Mouse (Mus musculus) adrenal gland (tissue): Measurements from ENCODE around the gene Olfr433.
"Not testable (repeated sequence)": the region's sequence is repeated elsewhere in the genome, so short reads cannot be mapped to it uniquely, and the experiment has no call there.

Experiments used
- intact Hi-C: fragments of 180-260 bp; cut with DNase I; formaldehyde crosslinking; loops from one replicate; pipeline ENCODE4 v1.15.1; 2025
- long read RNA-seq, 2 experiments: library from polyadenylated mRNA; unstranded; transcript quantifications; one replicate each; pipeline ENCODE4 v2.0.0; 2020; ENCODE audit warnings: borderline replicate concordance in 1 of 2; ENCODE audit not compliant: insufficient replicate concordance in 1 of 2

Olfr433 gene
- long read RNA-seq, experiment 1, result 0 reads
- long read RNA-seq, experiment 2, result 0 reads

DNA sequence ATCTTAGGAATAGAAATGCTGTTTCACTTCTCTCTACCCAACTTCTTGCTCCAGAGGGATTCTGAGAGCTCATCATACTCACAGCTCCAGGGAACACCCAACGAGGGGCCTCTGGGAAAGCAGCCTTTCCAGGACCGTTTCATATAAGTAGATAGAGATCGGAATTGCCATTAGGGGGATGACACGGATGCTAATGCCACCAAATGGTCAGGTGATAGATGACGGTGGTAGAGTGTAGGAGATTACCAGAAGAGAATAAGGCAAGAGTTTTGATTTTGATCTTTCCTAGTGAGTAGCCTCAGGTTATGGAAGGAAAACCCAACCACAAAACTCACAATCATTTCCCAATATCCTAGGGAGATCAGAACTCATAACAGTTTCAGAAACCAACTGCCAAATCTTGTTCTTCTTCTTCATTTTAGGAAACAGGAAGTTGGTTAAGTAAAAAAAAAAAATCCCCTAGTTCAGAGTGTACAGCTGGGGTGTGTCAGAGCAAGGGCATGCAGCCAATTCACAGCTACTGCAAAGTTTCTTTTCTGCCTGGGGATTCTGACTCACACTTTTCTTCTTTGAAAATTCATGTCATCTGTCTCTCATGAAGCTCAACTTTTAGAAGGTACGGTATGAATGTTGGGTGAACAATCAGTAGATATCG, at the start of gene Olfr433:
TSS of gene Olfr433 (plus strand) at position 183 of the 655 bp plus-strand sequence.
- intact Hi-C loops, result no loop called here

DNA sequence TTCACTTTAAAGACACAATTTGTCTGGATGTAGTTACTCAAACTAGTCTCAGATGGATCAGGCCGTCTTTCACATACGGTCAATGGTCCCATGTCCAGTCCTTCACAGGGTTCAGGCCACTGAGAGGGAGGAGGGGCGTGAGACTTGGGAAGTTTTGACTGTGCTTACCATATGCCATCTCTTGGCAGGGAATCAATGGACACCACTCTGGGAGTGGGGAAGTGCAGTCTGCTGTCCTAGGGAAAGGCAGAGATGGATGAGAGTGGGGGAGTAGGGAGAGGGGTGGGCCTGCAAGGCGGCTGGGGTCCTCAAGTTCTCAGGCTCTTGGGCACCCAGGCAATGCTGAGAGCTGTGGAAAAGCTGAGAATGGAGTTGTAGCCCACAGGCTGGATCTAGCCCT, 45.5 kb upstream of the Olfr433 start:
- intact Hi-C loops, result no loop called here

DNA sequence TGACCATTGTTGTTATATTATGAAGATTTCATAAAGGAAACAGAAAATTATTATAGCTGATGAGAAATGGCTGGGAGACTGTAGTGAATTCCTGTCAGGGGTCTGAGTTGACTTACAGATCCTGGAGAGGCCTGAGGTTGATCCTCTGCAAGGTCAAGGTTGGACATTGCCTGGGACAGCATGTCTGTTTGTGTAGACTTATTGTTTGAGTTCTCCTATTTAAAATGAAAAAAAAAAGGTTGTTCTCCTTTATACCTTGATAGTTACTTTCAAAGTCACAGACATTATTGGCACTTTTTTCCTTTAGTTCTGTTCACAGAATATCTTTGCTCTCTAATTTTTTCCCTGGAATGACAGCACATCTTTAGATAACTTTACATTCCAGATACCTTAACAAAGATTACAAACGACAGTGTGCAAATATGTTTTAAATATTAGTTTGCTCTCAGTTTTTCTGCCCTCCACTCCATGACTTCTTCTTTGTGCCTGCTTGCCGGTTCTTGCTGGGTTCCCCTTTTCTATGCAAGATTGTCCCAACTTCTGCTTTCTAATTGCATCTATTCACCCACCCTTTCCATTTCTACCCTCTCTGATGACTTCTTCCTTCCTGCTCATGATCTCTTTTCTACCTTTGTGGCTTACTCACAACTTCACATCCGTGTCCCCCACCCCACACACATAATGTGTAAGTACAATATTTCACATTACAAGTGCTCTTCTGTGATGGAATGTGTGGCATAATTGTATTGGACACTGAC, 36.0 kb upstream of the Olfr433 start:
- intact Hi-C loops, result not testable (repeated sequence)

DNA sequence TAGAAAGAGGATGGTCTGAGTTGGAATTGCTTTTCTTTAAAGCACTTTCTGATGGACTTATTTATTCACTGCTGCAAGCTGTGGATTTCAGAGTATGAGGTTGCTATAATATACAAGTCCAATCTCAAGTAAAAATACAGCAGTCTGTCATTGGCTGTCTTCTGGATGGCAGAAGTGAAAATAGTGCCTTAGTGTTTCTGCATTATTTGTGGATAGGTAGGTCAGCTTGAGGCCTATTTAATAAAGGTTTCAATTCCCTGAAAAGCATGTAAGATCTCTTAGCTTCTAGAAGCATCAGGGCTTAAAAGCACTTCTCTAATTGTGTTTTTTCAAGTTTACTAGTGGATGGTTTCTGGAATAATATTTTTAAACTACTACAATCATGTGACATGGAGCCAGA, 33.5 kb upstream of the Olfr433 start:
- intact Hi-C loops, result not testable (repeated sequence)

DNA sequence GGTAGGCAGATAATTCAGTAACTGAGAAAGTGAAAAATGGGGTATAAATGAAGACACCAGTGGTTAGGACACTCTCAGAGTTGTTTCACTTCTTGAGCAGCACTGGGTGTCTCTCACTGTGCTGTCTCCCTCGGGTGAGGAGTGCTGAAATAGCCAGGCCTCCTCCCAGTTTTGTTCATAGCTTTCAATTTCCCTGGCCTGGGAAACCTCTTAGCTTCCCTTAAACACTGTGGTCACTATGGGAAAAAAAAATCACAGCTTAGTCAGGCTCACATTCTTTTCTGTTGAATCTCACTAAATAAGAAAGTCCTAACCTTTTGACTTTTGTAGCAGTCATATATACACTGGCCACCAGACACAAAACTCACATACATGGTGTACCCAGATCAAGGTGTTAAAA, 8.8 kb upstream of the Olfr433 start, which contains the start of gene Ifi205:
TSS of gene Ifi205 (minus strand) at position 113 of the 400 bp plus-strand sequence.
- intact Hi-C loops, result no loop called here

DNA sequence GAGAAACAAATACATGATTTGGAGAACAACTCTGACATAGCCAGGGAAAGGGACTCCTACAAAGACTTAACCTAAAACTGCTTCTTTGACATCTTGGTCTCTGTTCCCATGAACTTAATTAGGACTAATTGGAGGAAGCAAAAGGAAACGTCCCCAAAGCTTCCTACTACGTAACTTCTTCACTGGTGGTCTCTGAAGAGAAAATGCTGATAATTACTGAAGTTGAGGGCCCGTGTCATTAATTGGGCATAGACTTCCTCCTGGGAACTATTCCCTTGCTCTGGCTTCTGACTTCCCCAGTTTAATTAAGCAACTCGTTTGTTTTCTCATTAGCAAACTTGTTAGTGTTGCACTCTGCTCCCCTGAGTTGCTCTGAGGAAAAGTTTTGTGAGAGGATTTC, 4.7 kb upstream of the Olfr433 start:
- intact Hi-C loops, result no loop called here

DNA sequence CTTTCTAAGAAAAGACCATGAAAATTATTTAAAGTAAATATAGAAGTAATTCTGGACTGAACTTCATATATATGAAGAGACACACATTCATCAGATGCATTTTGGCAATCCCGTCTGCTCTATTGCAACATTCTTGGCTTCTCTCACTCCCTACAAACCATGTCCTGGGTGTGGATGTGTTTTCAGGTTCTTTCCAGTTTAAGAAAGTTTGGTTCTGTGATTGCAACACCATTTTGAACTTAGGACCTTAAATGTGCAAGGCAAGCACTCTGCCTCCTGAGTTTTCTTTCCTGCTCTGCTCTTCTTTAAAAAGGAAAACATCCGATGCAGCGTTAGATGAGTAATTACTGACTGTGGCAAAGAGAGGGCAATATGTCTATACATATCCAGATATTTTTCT, 2.0 kb upstream of the Olfr433 start:
- intact Hi-C loops, result no loop called here

DNA sequence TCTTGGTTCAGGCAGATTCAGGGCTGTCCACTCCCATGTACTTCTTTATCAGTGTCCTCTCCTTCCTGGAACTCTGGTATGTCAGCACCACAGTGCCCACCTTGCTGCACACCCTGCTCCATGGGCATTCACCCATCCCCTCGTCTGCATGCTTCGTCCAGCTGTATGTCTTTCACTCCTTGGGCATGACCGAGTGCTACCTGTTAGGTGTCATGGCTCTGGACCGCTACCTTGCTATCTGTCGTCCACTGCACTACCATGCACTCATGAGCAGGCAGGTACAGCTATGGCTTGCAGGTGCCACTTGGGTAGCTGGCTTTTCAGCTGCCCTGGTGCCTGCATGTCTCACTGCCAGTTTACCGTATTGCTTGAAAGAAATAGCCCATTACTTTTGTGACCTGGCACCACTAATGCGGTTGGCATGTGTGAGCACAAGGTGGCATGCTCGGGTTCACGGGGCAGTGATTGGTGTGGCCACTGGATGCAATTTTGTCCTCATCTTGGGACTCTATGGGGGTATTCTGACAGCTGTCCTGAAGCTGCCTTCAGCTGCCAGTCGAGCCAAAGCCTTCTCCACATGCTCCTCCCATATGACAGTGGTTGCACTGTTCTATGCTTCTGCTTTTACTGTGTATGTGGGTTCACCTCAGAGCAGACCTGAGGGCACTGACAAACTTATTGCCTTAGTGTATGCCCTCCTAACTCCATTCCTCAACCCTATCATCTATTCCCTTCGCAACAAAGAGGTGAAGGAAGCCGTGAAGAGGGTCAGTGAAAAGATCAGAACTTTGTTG, 1.8 kb downstream of the Olfr433 start:
- intact Hi-C loops, result not testable (repeated sequence)

DNA sequence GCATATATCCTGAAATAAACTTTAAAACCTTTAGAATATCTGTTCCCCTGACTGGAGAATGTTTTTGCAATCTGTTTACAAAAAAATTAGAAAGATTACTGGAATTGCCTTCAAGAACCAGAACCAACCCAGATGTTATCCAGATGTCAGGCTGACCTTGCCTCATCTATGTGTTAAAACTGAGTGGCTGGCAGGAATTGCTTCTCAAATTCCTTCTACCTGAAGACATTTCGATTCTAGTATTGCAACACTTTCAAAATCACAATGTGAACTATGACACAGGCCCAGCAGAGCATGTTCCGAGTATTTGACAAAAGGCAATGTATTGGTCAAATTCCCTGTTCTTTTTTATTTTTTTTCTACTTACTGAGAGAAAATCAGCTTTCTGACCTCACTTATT, 3.9 kb downstream of the Olfr433 start:
- intact Hi-C loops, result no loop called here

DNA sequence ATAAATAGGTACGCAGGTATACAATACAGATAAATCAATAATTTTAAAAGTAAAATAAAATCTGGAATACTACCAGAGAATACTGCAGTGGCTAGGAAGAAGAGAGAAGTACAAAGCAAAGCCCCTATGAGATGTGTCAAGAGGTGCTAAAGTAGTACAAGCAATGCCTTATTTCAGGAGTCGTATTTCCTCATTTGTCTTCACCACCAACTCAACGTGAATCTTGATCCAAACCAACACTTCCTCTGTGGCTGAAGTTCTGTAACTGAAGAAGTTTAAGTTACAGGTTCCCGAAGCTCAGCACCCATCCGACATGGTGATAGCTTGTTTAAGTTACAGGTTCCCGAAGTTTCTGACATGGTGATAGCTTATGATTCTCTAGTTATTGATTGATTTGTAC, 7.7 kb downstream of the Olfr433 start:
- intact Hi-C loops, result not testable (repeated sequence)

DNA sequence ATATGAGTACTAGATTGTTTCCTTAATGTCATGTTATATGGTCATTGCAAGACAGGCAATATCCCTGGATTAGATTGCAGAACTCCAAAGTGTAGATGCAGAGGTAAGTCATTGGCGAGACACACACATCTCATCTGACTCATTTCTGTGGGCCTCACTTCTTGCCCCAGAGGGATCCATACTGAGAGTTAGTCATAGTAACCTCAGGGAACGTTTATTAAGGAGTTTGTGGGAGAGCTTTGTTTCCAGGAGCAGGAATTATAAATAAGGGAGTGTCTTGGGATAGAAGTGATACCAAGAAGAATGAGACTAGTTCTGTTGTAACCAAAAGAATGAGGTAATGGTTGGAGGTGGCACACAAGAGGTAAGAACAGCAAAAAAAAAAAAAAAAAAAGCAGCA, 8.4 kb downstream of the Olfr433 start, which contains the start of gene Olfr432:
TSS of gene Olfr432 (plus strand) at position 313 of the 400 bp plus-strand sequence.
- intact Hi-C loops, result no loop called here

DNA sequence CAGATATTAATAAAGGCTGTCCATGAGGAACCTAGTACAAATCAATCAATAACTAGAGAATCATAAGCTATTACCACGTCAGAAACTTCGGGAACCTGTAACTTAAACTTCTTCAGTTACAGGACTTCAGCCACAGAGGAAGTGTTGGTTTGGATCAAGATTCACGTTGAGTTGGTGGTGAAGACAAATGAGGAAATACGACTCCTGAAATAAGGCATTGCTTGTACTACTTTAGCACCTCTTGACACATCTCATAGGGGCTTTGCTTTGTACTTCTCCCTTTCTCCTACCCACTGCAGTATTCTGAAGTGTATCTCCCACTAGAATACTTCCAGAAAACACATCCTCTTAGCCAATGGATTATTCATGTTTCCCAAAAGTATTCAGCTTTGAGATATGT, 8.9 kb downstream of the Olfr433 start:
- intact Hi-C loops, result not testable (repeated sequence)

DNA sequence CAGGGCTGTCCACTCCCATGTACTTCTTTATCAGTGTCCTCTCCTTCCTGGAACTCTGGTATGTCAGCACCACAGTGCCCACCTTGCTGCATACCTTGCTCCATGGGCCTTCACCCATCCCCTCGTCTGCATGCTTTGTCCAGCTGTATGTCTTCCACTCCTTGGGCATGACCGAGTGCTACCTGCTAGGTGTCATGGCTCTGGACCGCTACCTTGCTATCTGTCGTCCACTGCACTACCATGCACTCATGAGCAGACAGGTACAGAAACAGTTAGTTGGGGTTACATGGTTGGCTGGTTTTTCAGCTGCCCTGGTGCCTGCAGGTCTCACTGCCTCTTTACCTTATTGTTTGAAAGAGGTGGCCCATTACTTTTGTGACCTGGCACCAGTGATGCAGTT, 10.0 kb downstream of the Olfr433 start:
- intact Hi-C loops, result no loop called here

DNA sequence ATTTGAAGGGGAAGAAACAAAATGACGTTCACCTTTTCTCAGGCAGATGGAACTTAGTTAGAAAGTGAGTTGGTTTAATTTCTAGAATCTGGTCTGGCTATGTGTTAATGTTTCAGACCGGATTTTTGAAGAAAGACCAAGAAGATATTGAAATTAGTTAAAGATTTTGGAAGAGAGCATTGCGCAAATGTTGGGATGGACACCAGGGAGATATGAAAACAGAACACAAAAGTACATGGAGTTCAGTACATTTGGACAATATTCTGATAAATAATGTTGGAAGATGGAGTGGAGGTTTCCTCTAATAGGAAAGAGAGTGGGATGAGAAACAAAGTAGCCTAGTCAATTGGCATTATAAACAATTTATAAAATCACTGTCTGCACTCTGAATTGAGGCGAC, 11.0 kb downstream of the Olfr433 start:
- intact Hi-C loops, result no loop called here

DNA sequence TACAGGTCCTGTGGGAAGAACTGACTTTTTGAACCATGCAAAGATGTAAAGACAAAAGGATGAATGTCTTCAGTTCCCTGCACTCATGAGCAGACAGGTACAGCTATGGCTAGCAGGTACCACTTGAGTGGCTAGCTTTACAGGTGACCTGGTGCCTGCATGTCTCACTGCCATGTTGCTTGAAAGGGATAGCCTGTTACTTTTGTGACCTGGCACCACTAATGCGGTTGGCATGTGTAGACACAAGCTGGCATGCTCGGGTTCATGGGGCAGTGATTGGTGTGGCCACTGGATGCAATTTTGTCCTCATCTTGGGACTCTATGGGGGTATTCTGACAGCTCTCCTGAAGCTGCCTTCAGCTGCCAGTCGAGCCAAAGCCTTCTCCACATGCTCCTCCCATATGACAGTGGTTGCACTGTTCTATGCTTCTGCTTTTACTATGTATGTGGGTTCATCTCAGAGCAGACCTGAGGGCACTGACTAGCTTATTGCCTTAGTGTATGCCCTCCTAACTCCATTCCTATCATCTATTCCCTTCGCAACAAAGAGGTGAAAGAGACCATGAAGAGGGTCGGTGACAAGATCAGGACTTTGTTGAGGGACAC, 11.5 kb downstream of the Olfr433 start:
- intact Hi-C loops, result no loop called here

DNA sequence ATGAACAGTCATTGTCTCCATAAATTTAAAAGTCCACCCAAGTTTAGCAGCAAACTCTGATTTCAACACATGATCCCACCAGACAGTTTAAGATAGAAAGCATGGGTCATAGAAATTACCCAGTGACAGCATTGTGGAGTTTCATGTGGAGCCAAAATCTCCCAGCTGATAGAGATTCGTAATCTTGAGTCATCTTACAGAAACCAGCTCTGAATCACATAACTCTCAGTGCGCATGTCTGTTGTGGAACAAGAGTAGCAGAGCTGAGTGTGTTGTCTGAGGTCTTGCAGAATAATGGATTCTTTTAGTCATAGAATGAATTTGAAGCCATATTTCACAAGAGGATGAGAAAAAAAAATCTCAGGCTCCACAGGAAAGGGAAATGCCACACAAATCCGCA, 12.5 kb downstream of the Olfr433 start:
- intact Hi-C loops, result no loop called here

DNA sequence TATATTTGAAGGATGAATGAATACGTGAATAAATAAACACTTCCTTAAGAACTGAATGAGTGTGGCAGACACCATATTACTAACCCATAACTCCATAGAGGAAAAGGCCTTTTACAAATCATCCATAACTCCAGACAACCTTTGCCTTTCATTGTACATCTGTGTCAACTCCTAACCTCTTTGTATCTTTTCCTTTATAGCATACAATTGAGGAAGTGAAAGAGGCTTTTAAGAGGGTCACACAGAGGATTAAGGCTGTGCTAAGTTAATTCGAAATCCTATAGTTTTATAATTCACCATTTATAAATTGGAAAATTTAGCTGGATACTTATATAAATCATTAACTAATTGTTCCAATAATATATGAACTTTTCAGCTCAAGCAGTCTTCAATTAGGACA, 14.7 kb downstream of the Olfr433 start:
- intact Hi-C loops, result no loop called here

DNA sequence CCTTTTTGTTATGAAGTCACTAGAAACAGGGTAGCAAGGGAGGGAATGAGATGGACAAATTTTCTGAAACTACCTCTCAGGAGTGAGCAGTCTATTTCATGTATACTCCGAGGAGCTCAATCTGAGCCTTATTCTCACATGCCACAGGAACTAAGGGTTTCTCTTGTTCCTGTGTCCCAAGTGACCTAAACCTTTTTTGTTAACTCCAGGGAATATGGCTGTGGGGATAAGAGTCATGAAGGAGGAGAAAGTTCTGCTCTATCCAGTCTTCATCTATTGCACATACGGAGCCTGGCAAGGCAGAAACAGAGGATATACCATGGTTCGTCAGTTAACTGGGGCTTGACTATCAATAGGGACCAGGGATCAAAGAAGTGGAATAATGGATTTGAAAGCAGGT, 25.8 kb downstream of the Olfr433 start, which contains the start of gene Olfr430:
TSS of gene Olfr430 (plus strand) at position 301 of the 400 bp plus-strand sequence.
- intact Hi-C loops, result no loop called here

DNA sequence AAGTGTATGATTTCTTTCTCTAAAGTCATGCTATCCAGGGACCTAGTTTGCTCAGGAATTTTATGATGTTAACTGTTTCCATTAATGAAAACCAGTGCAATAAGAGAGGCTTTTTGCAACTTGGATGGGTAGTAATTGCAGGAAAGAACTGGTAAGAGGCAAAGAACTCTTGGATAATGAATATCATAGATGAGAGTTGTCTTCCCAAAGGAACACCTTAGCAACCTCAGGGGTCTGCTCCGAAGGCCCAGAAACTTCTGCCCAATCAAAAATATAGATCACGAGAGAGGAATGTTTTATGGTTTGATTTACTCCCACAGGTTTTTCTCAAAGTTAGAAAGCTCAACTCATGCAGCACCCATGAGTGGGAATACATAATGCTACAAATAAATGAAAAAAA, 43.5 kb downstream of the Olfr433 start, which contains the start of gene Olfr429:
TSS of gene Olfr429 (plus strand) at position 301 of the 400 bp plus-strand sequence.
- intact Hi-C loops, result no loop called here
